Mouse (Mus musculus): ENCODE measurements around the gene Nptx1. TPM values are rescaled to one million over a fixed set of nuclear protein-coding genes. Genes with fewer than 3 reads are reported as not detected.

Gene Nptx1
- polyA plus RNA-seq, 1 experiment from 2014 or later: 0.72 TPM

DNA sequence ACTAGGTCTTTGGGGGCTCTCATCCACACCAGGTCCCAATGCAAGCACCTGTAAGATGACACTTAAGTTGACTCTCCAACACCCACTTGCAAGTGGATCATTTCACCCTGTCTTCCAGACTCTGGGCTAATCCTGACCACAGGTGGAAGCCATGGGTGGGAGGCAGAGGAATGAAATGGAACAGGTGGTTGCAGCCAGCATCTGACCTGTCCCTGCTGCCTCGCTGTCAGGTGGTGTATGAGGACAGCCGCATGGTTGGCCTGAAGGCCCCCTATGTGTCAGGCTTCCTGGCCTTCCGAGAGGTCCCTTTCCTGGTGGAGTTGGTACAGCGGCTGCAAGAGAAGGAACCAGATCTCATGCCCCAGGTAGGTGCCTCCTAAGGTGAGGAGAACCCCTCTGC is 48.3 kb downstream of the Nptx1 start:
- no peak for ATAC-seq (replicated peaks; ENCODE audit: insufficient number of reproducible peaks, low FRiP score, low TSS enrichment)
- H3K27ac ChIP-seq (ENCODE audit: low read depth, low read length): no peak overlapping the region
- H3K27me3 ChIP-seq (ENCODE audit: control insufficient read depth, insufficient read depth, low read length): no peaks in the 10 kb centered on the region
- no peaks in the 10 kb centered on the region for H3K9me3 ChIP-seq (replicated peaks; ENCODE audit: control insufficient read depth, low read length)
- H3K9ac ChIP-seq (ENCODE audit: low read depth, low read length): no peak overlapping the region
- H3K4me2 ChIP-seq: no peak overlapping the region
- WGBS (ENCODE audit: insufficient replicate concordance): 84% methylated on average over 4 of the region's 4 CpGs
- no peaks in the 10 kb centered on the region; the same call in 1 of the 2 replicates for H3K36me3 ChIP-seq (ENCODE audit: control insufficient read depth, insufficient read depth, low read length)
- no peak overlapping the region for H3K4me3 ChIP-seq (ENCODE audit: low read depth, low read length)
- H3K4me1 ChIP-seq (ENCODE audit: control insufficient read depth, insufficient read depth, low read length): no peaks in the 10 kb centered on the region

DNA sequence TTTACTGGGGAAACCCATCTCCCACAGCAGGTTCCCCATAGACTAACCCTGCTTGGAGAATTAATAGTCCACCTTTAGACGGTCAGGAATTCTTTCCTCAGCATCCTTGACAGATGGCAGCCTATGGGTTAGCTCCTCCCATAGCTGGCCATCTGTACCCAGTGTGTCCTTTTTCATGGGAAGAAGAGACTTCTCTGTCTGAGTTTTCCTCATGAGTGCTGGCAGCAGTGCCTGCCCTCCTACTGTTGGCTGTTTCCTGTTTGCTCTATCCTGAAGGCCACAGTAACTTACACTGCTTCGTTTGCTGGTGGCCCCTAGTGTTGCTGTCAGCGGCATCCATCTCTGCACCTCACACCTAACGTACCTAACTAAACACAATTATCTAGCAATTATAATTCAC is 50.1 kb downstream of the Nptx1 start:
- H3K36me3 ChIP-seq (ENCODE audit: control insufficient read depth, insufficient read depth, low read length): no peaks in the 10 kb centered on the region; the same call in 1 of the 2 replicates
- no peak overlapping the region for H3K4me2 ChIP-seq
- H3K4me3 ChIP-seq (ENCODE audit: low read depth, low read length): no peak overlapping the region
- H3K27ac ChIP-seq (ENCODE audit: low read depth, low read length): no peak overlapping the region
- H3K9ac ChIP-seq (ENCODE audit: low read depth, low read length): no peak overlapping the region
- no peaks in the 10 kb centered on the region for H3K9me3 ChIP-seq (replicated peaks; ENCODE audit: control insufficient read depth, low read length)
- ATAC-seq (replicated peaks; ENCODE audit: insufficient number of reproducible peaks, low FRiP score, low TSS enrichment): no peak
- no peaks in the 10 kb centered on the region for H3K4me1 ChIP-seq (ENCODE audit: control insufficient read depth, insufficient read depth, low read length)
- 74% methylated on average over 4 of the region's 4 CpGs for WGBS (ENCODE audit: insufficient replicate concordance)
- H3K27me3 ChIP-seq (ENCODE audit: control insufficient read depth, insufficient read depth, low read length): no peaks in the 10 kb centered on the region

DNA sequence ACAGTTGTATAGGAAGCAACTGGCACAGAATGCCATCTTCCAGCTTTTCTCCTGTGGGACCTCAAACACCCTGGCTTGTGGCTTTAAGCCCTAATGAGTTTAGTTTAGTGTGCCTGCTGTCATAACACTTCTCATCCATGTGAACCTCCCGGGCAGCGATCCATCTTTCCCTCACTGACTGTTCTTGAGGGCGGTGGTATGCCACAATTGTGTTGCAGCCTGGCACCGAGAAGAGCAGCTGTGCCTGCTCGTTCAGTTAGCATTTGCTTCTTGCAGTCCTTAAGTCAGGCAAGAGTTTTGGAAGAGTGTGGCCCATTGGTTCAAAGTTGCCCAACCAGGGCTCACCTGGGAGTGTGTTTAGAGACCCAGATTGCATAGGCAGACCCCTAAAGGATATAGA is 51.4 kb downstream of the Nptx1 start:
- no peak overlapping the region for H3K9ac ChIP-seq (ENCODE audit: low read depth, low read length)
- no peak overlapping the region for H3K4me2 ChIP-seq
- no peaks in the 10 kb centered on the region for H3K27me3 ChIP-seq (ENCODE audit: control insufficient read depth, insufficient read depth, low read length)
- no peak for ATAC-seq (replicated peaks; ENCODE audit: insufficient number of reproducible peaks, low FRiP score, low TSS enrichment)
- 84% methylated on average over 5 of the region's 5 CpGs for WGBS (ENCODE audit: insufficient replicate concordance)
- H3K4me3 ChIP-seq (ENCODE audit: low read depth, low read length): no peak overlapping the region
- peaks cover 4% of the 10 kb centered on the region; the same call in 1 of the 2 replicates for H3K4me1 ChIP-seq (ENCODE audit: control insufficient read depth, insufficient read depth, low read length)
- H3K36me3 ChIP-seq (ENCODE audit: control insufficient read depth, insufficient read depth, low read length): no peaks in the 10 kb centered on the region; the same call in 1 of the 2 replicates
- no peak overlapping the region for H3K27ac ChIP-seq (ENCODE audit: low read depth, low read length)
- H3K9me3 ChIP-seq (replicated peaks; ENCODE audit: control insufficient read depth, low read length): no peaks in the 10 kb centered on the region

DNA sequence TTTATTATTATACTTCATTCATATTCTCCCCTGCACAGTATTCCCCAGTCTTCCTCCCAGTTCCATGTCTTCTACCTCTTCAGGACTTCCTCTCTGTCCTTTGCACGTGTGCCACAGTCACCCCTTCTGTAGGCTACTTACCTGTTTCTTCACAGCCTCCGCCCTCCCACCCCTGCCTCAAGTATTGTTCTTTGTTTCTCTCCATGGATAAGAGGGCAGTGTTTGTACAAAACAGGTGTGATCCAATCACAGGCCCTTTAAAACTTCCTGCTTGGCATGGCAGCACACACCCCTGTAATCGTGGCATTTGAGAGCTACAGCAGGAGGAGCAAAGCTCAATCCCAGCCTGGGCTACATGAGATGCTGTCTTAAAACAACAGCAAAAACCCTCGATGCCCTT is 54.0 kb downstream of the Nptx1 start:
- Histone ChIP-seq H3K27me3 (ENCODE audit: control insufficient read depth, insufficient read depth, low read length) (no peaks in the 10 kb centered on the region), H3K4me3 (ENCODE audit: low read depth, low read length) (no peak overlapping the region), H3K4me2 (no peak overlapping the region), H3K4me1 (ENCODE audit: control insufficient read depth, insufficient read depth, low read length) (peaks cover 4% of the 10 kb centered on the region; the same call in 1 of the 2 replicates), H3K9ac (ENCODE audit: low read depth, low read length) (no peak overlapping the region), H3K9me3 (replicated peaks; ENCODE audit: control insufficient read depth, low read length) (no peaks in the 10 kb centered on the region), H3K27ac (ENCODE audit: low read depth, low read length) (no peak overlapping the region), H3K36me3 (ENCODE audit: control insufficient read depth, insufficient read depth, low read length) (no peaks in the 10 kb centered on the region)
- ATAC-seq (replicated peaks; ENCODE audit: insufficient number of reproducible peaks, low FRiP score, low TSS enrichment): no peak
- 82% methylated on average over 4 of the region's 4 CpGs for WGBS (ENCODE audit: insufficient replicate concordance)

DNA sequence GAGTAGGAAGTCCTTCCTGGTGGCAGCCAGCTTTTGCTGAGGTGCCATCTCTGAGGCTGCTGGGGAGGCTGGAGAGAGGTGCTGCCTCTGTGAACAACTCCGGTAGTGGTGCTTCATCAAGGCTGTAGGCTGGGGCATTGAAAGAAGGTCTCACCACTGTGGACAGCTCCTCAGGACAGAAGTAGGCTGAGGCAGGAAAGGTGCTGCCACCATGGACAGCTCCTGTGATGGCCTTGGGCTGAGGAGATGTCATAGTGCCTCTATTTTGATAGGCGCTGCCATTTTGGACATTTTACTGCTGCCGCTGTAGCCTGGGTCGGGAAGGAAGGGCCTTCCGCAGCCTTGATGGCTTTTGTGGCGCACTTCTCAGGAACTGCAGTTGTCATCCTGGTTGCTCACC is 54.7 kb downstream of the Nptx1 start:
- Histone ChIP-seq H3K4me2 (peak overlapping the region; percentile 70; the same call in 1 of the 2 replicates), H3K27ac (ENCODE audit: low read depth, low read length) (no peak overlapping the region), H3K4me1 (ENCODE audit: control insufficient read depth, insufficient read depth, low read length) (peaks cover 4% of the 10 kb centered on the region; the same call in 1 of the 2 replicates), H3K9me3 (replicated peaks; ENCODE audit: control insufficient read depth, low read length) (no peaks in the 10 kb centered on the region), H3K27me3 (ENCODE audit: control insufficient read depth, insufficient read depth, low read length) (peaks cover 2% of the 10 kb centered on the region; the same call in 1 of the 2 replicates), H3K36me3 (ENCODE audit: control insufficient read depth, insufficient read depth, low read length) (no peaks in the 10 kb centered on the region), H3K9ac (ENCODE audit: low read depth, low read length) (no peak overlapping the region), H3K4me3 (ENCODE audit: low read depth, low read length) (no peak overlapping the region)
- ATAC-seq (replicated peaks; ENCODE audit: insufficient number of reproducible peaks, low FRiP score, low TSS enrichment): no peak
- WGBS (ENCODE audit: insufficient replicate concordance): 92% methylated on average over 6 of the region's 6 CpGs

GRCm38 (mm10) chr11:119491690-119492087 is 55.9 kb downstream of the Nptx1 start:
- Histone ChIP-seq H3K27ac (ENCODE audit: low read depth, low read length) (peak overlapping the region; percentile 89), H3K36me3 (ENCODE audit: control insufficient read depth, insufficient read depth, low read length) (peaks cover 3% of the 10 kb centered on the region; the same call in 1 of the 2 replicates), H3K4me1 (ENCODE audit: control insufficient read depth, insufficient read depth, low read length) (peaks cover 4% of the 10 kb centered on the region; the same call in 1 of the 2 replicates), H3K9ac (ENCODE audit: low read depth, low read length) (peak overlapping the region; percentile 92), H3K4me2 (peak overlapping the region; percentile 70), H3K9me3 (replicated peaks; ENCODE audit: control insufficient read depth, low read length) (no peaks in the 10 kb centered on the region), H3K4me3 (ENCODE audit: low read depth, low read length) (peak overlapping the region; percentile 89), H3K27me3 (ENCODE audit: control insufficient read depth, insufficient read depth, low read length) (peaks cover 2% of the 10 kb centered on the region; the same call in 1 of the 2 replicates)
- WGBS (ENCODE audit: insufficient replicate concordance): 6% methylated on average over 27 of the region's 27 CpGs
- ATAC-seq (replicated peaks; ENCODE audit: insufficient number of reproducible peaks, low FRiP score, low TSS enrichment): no peak; the same call in 1 of the 2 replicates

GRCm38 (mm10) chr11:119490861-119491689 is 56.5 kb downstream of the Nptx1 start, which contains the start of gene Endov:
Endov (plus strand) TSS chr11:119491347.
- Histone ChIP-seq H3K9ac (ENCODE audit: low read depth, low read length) (peak within 1 kb of the TSS; percentile 92), H3K4me3 (ENCODE audit: low read depth, low read length) (peak within 1 kb of the TSS; percentile 89), H3K27me3 (ENCODE audit: control insufficient read depth, insufficient read depth, low read length) (peaks cover 2% of the 10 kb centered on the region; the same call in 1 of the 2 replicates), H3K36me3 (ENCODE audit: control insufficient read depth, insufficient read depth, low read length) (peaks cover 5% of the 10 kb centered on the region; the same call in 1 of the 2 replicates), H3K9me3 (replicated peaks; ENCODE audit: control insufficient read depth, low read length) (no peaks in the 10 kb centered on the region), H3K4me2 (peak within 1 kb of the TSS; percentile 70), H3K27ac (ENCODE audit: low read depth, low read length) (peak within 1 kb of the TSS; percentile 89), H3K4me1 (ENCODE audit: control insufficient read depth, insufficient read depth, low read length) (peaks cover 4% of the 10 kb centered on the region; the same call in 1 of the 2 replicates)
- WGBS (ENCODE audit: insufficient replicate concordance): under 1% methylated on average over 60 of the region's 66 CpGs
- ATAC-seq (replicated peaks; ENCODE audit: insufficient number of reproducible peaks, low FRiP score, low TSS enrichment): peak; percentile 90
